ENCODE assay signal across 9 mouse cellular contexts in genomic region chr8:85430801-85431200, GRCm38 (mm10). TPM values are rescaled to one million over a fixed set of nuclear protein-coding genes. Genes with fewer than 3 reads are reported as not detected.
DNase-seq lines count a peak whose midpoint lies in the region; ATAC-seq and TF ChIP-seq lines count a peak whose summit lies in the region.
"Had no signal": no experiment of that assay in that cellular context is flagged by ENCODE, and none has a peak within 500 bp of the region (broad histone marks: within the 10 kb centered on the region; RNA-seq: fewer than 3 reads in every experiment).

No protein-coding gene starts in this region.

- no peak for TF ChIP-seq CTCF in testis, adult 2 months (IDR thresholded peaks at IDR 0.05; ENCODE audit: control insufficient read depth, insufficient read depth, insufficient replicate concordance, low read depth, low read length)
- TF ChIP-seq CTCF in thymus, adult 2 months (IDR thresholded peaks at IDR 0.05; ENCODE audit: borderline replicate concordance, control insufficient read depth, extremely low read depth, insufficient read depth, low read length, poor library complexity), result no peak

- H3K4me3 ChIP-seq in testis, adult 2 months (ENCODE audit: control insufficient read depth, low read depth, low read length), result peak overlapping the region; percentile 29
- H3K4me3 ChIP-seq in forebrain, embryonic 12.5 days (replicated peaks), result peak overlapping the region; percentile 81
- peak overlapping the region; percentile 71 for H3K4me3 ChIP-seq in hindbrain, embryonic 13.5 days
- H3K4me3 ChIP-seq in liver, embryonic 12.5 days, result peak overlapping the region; percentile 80; the same call in 1 of the 2 replicates
- peak overlapping the region; percentile 15; the same call in 1 of the 2 replicates for H3K4me3 ChIP-seq in neural tube, embryonic 12.5 days
- no peak overlapping the region for H3K4me3 ChIP-seq in thymus, adult 2 months (ENCODE audit: control insufficient read depth, insufficient read depth, low read length)

- no peak for ATAC-seq in forebrain, embryonic 12.5 days (ENCODE audit: low FRiP score)
- no peak for ATAC-seq in hindbrain, embryonic 13.5 days (ENCODE audit: low FRiP score)
- no peak for ATAC-seq in liver, embryonic 12.5 days
- no peak for ATAC-seq in neural tube, embryonic 12.5 days (ENCODE audit: low FRiP score, low read depth)

- peaks cover 6% of the 10 kb centered on the region for H3K4me1 ChIP-seq in testis, adult 2 months (ENCODE audit: control insufficient read depth, insufficient read depth, low read length)
- H3K4me1 ChIP-seq in forebrain, embryonic 12.5 days, result peaks cover 32% of the 10 kb centered on the region
- H3K4me1 ChIP-seq in hindbrain, embryonic 13.5 days (replicated peaks), result peaks cover 40% of the 10 kb centered on the region
- H3K4me1 ChIP-seq in liver, embryonic 12.5 days, result peaks cover 79% of the 10 kb centered on the region
- peaks cover 19% of the 10 kb centered on the region for H3K4me1 ChIP-seq in neural tube, embryonic 12.5 days
- H3K4me1 ChIP-seq in thymus, adult 2 months (replicated peaks; ENCODE audit: control insufficient read depth, insufficient read depth, low read length), result peaks cover 5% of the 10 kb centered on the region; the same call in 1 of the 2 replicates

- H3K9me3 ChIP-seq in forebrain, embryonic 12.5 days, result no peaks in the 10 kb centered on the region
- H3K9me3 ChIP-seq in hindbrain, embryonic 13.5 days, result no peaks in the 10 kb centered on the region
- no peaks in the 10 kb centered on the region for H3K9me3 ChIP-seq in liver, embryonic 12.5 days (replicated peaks)
- H3K9me3 ChIP-seq in neural tube, embryonic 12.5 days, result no peaks in the 10 kb centered on the region

- no peaks in the 10 kb centered on the region for H3K27me3 ChIP-seq in testis, adult 2 months (ENCODE audit: control insufficient read depth, insufficient read depth, low read length)
- H3K27me3 ChIP-seq in forebrain, embryonic 12.5 days, result no peaks in the 10 kb centered on the region
- H3K27me3 ChIP-seq in hindbrain, embryonic 13.5 days, result peaks cover 2% of the 10 kb centered on the region; the same call in 1 of the 2 replicates
- H3K27me3 ChIP-seq in liver, embryonic 12.5 days (replicated peaks), result 0 out of 2 replicates have a peak, but pooled peaks cover 3% of the 10 kb centered on the region
- 0 out of 2 replicates have a peak, but pooled peaks cover 3% of the 10 kb centered on the region for H3K27me3 ChIP-seq in neural tube, embryonic 12.5 days (replicated peaks)
- no peaks in the 10 kb centered on the region for H3K27me3 ChIP-seq in thymus, adult 2 months (ENCODE audit: control insufficient read depth, insufficient read depth, low read length)

- H3K36me3 ChIP-seq in testis, adult 2 months (ENCODE audit: control insufficient read depth, insufficient read depth, low read length), result no peaks in the 10 kb centered on the region
- H3K36me3 ChIP-seq in forebrain, embryonic 12.5 days (replicated peaks), result no peaks in the 10 kb centered on the region
- H3K36me3 ChIP-seq in hindbrain, embryonic 13.5 days, result 0 out of 2 replicates have a peak, but pooled peaks cover 2% of the 10 kb centered on the region
- no peaks in the 10 kb centered on the region for H3K36me3 ChIP-seq in liver, embryonic 12.5 days
- H3K36me3 ChIP-seq in neural tube, embryonic 12.5 days, result no peaks in the 10 kb centered on the region
- no peaks in the 10 kb centered on the region for H3K36me3 ChIP-seq in thymus, adult 2 months (ENCODE audit: control insufficient read depth, insufficient read depth, low read length)

- DNase-seq in testis, postnatal 14 days (ENCODE audit: low spot score), result no peak
- no peak for DNase-seq in layer of hippocampus, postnatal 10 days (ENCODE audit: low spot score in 2 of 2)
- DNase-seq in thymus, adult 2 months, result no peak

- H3K9ac ChIP-seq in forebrain, embryonic 12.5 days, result peak overlapping the region; percentile 22; the same call in 1 of the 2 replicates
- peak overlapping the region; percentile 83 for H3K9ac ChIP-seq in hindbrain, embryonic 13.5 days
- peak overlapping the region; percentile 3; the same call in 1 of the 2 replicates for H3K9ac ChIP-seq in liver, embryonic 12.5 days
- no peak overlapping the region for H3K9ac ChIP-seq in neural tube, embryonic 12.5 days

- TF ChIP-seq POLR2A in testis, adult 2 months (IDR thresholded peaks at IDR 0.05; ENCODE audit: control insufficient read depth, low read depth, low read length), result no peak
- no peak for TF ChIP-seq POLR2A in thymus, adult 2 months (IDR thresholded peaks at IDR 0.05; ENCODE audit: control insufficient read depth, extremely low read depth, insufficient read depth, low read length, poor library complexity)

- H3K4me2 ChIP-seq in forebrain, embryonic 12.5 days, result peak overlapping the region; percentile 57
- H3K4me2 ChIP-seq in hindbrain, embryonic 13.5 days, result peak overlapping the region; percentile 58
- peak overlapping the region; percentile 66 for H3K4me2 ChIP-seq in liver, embryonic 12.5 days
- peak overlapping the region; percentile 61 for H3K4me2 ChIP-seq in neural tube, embryonic 12.5 days (replicated peaks)

- 20% methylated on average over 3 of the region's 3 CpGs for WGBS in forebrain, embryonic 12.5 days
- 32% methylated on average over 3 of the region's 3 CpGs for WGBS in hindbrain, embryonic 13.5 days
- 35% methylated on average over 3 of the region's 3 CpGs for WGBS in liver, embryonic 12.5 days (ENCODE audit: insufficient replicate concordance)
- WGBS in neural tube, embryonic 12.5 days, result 28% methylated on average over 3 of the region's 3 CpGs
- 36% methylated on average over 3 of the region's 3 CpGs for WGBS in thymus, adult 2 months

- H3K27ac ChIP-seq in testis, adult 2 months (ENCODE audit: control insufficient read depth, insufficient read depth, low read depth, low read length), result no peak overlapping the region
- H3K27ac ChIP-seq in forebrain, embryonic 12.5 days, result no peak overlapping the region
- peak overlapping the region; percentile 55 for H3K27ac ChIP-seq in hindbrain, embryonic 13.5 days
- H3K27ac ChIP-seq in liver, embryonic 12.5 days, result 0 out of 2 replicates have a peak overlapping the region, but pooled peaks have one; percentile 20
- no peak overlapping the region for H3K27ac ChIP-seq in neural tube, embryonic 12.5 days
- H3K27ac ChIP-seq in thymus, adult 2 months (ENCODE audit: control insufficient read depth, insufficient read depth, low read length), result no peak overlapping the region

RNA-seq across cellular contexts. Expression of gene 4921524J17Rik, which starts 1.8 kb away (rescaled TPM):
- 10.3 and 12.4 TPM in 2 replicates for polyA plus RNA-seq in testis, adult 2 months (2012; rRNA removed)
- polyA plus RNA-seq in forebrain, embryonic 12.5 days (2016; fragmentation: Nextera tagmentation; extraction: Ambion mirVana), result 46.1 and 48.1 TPM in 2 replicates
- polyA plus RNA-seq in hindbrain, embryonic 13.5 days (2015; fragmentation: Nextera tagmentation; extraction: Ambion mirVana), result 42.5 and 46.7 TPM in 2 replicates
- 23.8 and 25.3 TPM in 2 replicates for polyA plus RNA-seq in liver, embryonic 12.5 days (2016; fragmentation: Nextera tagmentation; extraction: Ambion mirVana)
- polyA plus RNA-seq in neural tube, embryonic 12.5 days (2016; fragmentation: Nextera tagmentation; extraction: Ambion mirVana), result 43.0 and 47.3 TPM in 2 replicates
- total RNA-seq in layer of hippocampus, postnatal 10 days (2021), result 10 to 100 TPM; 26.2 to 29.3 TPM
- polyA plus RNA-seq in thymus, adult 2 months (2012; rRNA removed), result 6.6 and 7.2 TPM in 2 replicates

RNA-seq across cellular contexts. Expression of gene Mylk3, which starts 44.7 kb away (rescaled TPM):
- polyA plus RNA-seq in testis, adult 2 months (2012; rRNA removed), result 1.3 and 1.5 TPM in 2 replicates
- polyA plus RNA-seq in forebrain, embryonic 12.5 days (2016; fragmentation: Nextera tagmentation; extraction: Ambion mirVana), result 1.3 and 1.4 TPM in 2 replicates
- polyA plus RNA-seq in hindbrain, embryonic 13.5 days (2015; fragmentation: Nextera tagmentation; extraction: Ambion mirVana), result 0.38 and 0.39 TPM in 2 replicates
- 40.7 and 42.5 TPM in 2 replicates for polyA plus RNA-seq in liver, embryonic 12.5 days (2016; fragmentation: Nextera tagmentation; extraction: Ambion mirVana)
- polyA plus RNA-seq in neural tube, embryonic 12.5 days (2016; fragmentation: Nextera tagmentation; extraction: Ambion mirVana), result 1.2 and 1.4 TPM in 2 replicates
- under 1 TPM; 0.36 to 0.39 TPM for total RNA-seq in layer of hippocampus, postnatal 10 days (2021)
- polyA plus RNA-seq in thymus, adult 2 months (2012; rRNA removed), result 0.56 and 9.0 TPM in 2 replicates
- polyA plus RNA-seq: small intestine, adult 2 months had no signal

Comparison
In these comparisons a context has a peak if more than half of its experiments do, and no peak if none do; other contexts are left out.
1. H3K27ac ChIP-seq: peak in hindbrain, embryonic 13.5 days (single experiment) and liver, embryonic 12.5 days (single experiment); none in testis, adult 2 months (single experiment), forebrain, embryonic 12.5 days (single experiment), neural tube, embryonic 12.5 days (single experiment) and thymus, adult 2 months (single experiment).
2. Peak in every context shown above with its lines, with median percentiles within 50 percentile points of each other: H3K4me2 ChIP-seq.